Comparison of ENCODE assay signal across 9 mouse cellular contexts in genomic region chr2:91923415-91924337, GRCm38 (mm10). TPM values are rescaled to one million over a fixed set of nuclear protein-coding genes. Genes with fewer than 3 reads are reported as not detected.
DNase-seq lines count a peak whose midpoint lies in the region; ATAC-seq and TF ChIP-seq lines count a peak whose summit lies in the region.
"Had no signal": no experiment of that assay in that cellular context is flagged by ENCODE, and none has a peak within 500 bp of the region (broad histone marks: within the 10 kb centered on the region; RNA-seq: fewer than 3 reads in every experiment).

No protein-coding gene starts in this region.

- 4% methylated on average over 54 of the region's 54 CpGs for WGBS in liver, embryonic 15.5 days (ENCODE audit: insufficient replicate concordance)
- WGBS in neural tube, embryonic 11.5 days: 6% methylated on average over 54 of the region's 54 CpGs

- ATAC-seq in liver, embryonic 15.5 days (ENCODE audit: insufficient read depth): peak; percentile 38; the same call in 1 of the 2 replicates
- 0 out of 2 replicates have a peak, but pooled peaks have one; percentile 21 for ATAC-seq in neural tube, embryonic 11.5 days (ENCODE audit: insufficient read depth, low FRiP score, low TSS enrichment)
- no peak for ATAC-seq in monocyte, adult 5-6 weeks (replicated peaks; ENCODE audit: insufficient number of reproducible peaks, low FRiP score, low TSS enrichment, poor library complexity, severe bottlenecking)

- H3K4me1 ChIP-seq in E14TG2a.4 (replicated peaks; ENCODE audit: low read depth, low read length): peaks cover 80% of the 10 kb centered on the region
- peaks cover 42% of the 10 kb centered on the region for H3K4me1 ChIP-seq in liver, embryonic 15.5 days (replicated peaks)
- H3K4me1 ChIP-seq in neural tube, embryonic 11.5 days (ENCODE audit: control insufficient read depth, insufficient read depth, low read length): peaks cover 10% of the 10 kb centered on the region; the same call in 1 of the 2 replicates

- H3K36me3 ChIP-seq in E14TG2a.4 (ENCODE audit: insufficient read depth, low read length): peaks cover 3% of the 10 kb centered on the region
- no peaks in the 10 kb centered on the region for H3K36me3 ChIP-seq in liver, embryonic 15.5 days (replicated peaks)
- no peaks in the 10 kb centered on the region; the same call in 1 of the 2 replicates for H3K36me3 ChIP-seq in neural tube, embryonic 11.5 days (ENCODE audit: control insufficient read depth, insufficient read depth, low read length)

- H3K27me3 ChIP-seq in E14TG2a.4 (ENCODE audit: insufficient read depth, low read length): peaks cover 85% of the 10 kb centered on the region
- peaks cover 90% of the 10 kb centered on the region for H3K27me3 ChIP-seq in liver, embryonic 15.5 days
- H3K27me3 ChIP-seq in neural tube, embryonic 11.5 days (ENCODE audit: control insufficient read depth, insufficient read depth, low read length): peaks cover 35% of the 10 kb centered on the region

- H3K9me3 ChIP-seq in E14TG2a.4 (ENCODE audit: low read length): no peaks in the 10 kb centered on the region
- no peaks in the 10 kb centered on the region for H3K9me3 ChIP-seq in liver, embryonic 15.5 days (replicated peaks)
- H3K9me3 ChIP-seq in neural tube, embryonic 11.5 days (ENCODE audit: control insufficient read depth, low read length): no peaks in the 10 kb centered on the region

- TF ChIP-seq CTCF in E14TG2a.4 (conservative IDR thresholded peaks at IDR 0.05; ENCODE audit: low read length): peak; percentile 48

- no peak overlapping the region for H3K9ac ChIP-seq in liver, embryonic 15.5 days
- no peak overlapping the region for H3K9ac ChIP-seq in neural tube, embryonic 11.5 days (ENCODE audit: low read length)

- H3K27ac ChIP-seq in liver, embryonic 15.5 days (replicated peaks): no peak overlapping the region
- H3K27ac ChIP-seq in neural tube, embryonic 11.5 days (ENCODE audit: low read depth, low read length): no peak overlapping the region

- H3K4me3 ChIP-seq in E14TG2a.4 (replicated peaks; ENCODE audit: low read length): peak overlapping the region; percentile 83
- peak overlapping the region; percentile 30 for H3K4me3 ChIP-seq in liver, embryonic 15.5 days (replicated peaks)
- H3K4me3 ChIP-seq in neural tube, embryonic 11.5 days (ENCODE audit: low read depth, low read length): peak overlapping the region; percentile 18; the same call in 1 of the 2 replicates

- peak; percentile 62 for DNase-seq in 416B (ENCODE audit: low read depth)
- DNase-seq in cerebellum, adult 9-11 months: peak; percentile 75
- DNase-seq in gastrocnemius, postnatal 25 days: peak; percentile 38
- DNase-seq in kidney, adult 11 months: peak; percentile 38
- peak; percentile 81 for DNase-seq in neural tube, embryonic 11.5 days (ENCODE audit: low spot score)

- peak overlapping the region; percentile 80 for H3K4me2 ChIP-seq in liver, embryonic 15.5 days
- peak overlapping the region; percentile 34 for H3K4me2 ChIP-seq in neural tube, embryonic 11.5 days (ENCODE audit: low read depth)

RNA-seq across cellular contexts. Expression of gene Chrm4, which starts 3.4 kb away (rescaled TPM):
- not detected for total RNA-seq in gastrocnemius, postnatal 25 days (2021)
- polyA plus RNA-seq in liver, embryonic 15.5 days (2015; fragmentation: Nextera tagmentation; extraction: Ambion mirVana): 0.13 TPM in 1 of 2 replicates, not detected in the other
- 0.45 and 0.53 TPM in 2 replicates for polyA plus RNA-seq in neural tube, embryonic 11.5 days (2014; fragmentation: Nextera tagmentation; extraction: Ambion mirVana)
- total RNA-seq in monocyte, adult 5-6 weeks (2017): 0.29 TPM in 1 of 3 replicates, not detected in the others

RNA-seq across cellular contexts. Expression of gene Mdk, which starts 8.4 kb away (rescaled TPM):
- 1 to 10 TPM; 3.3 to 3.4 TPM for total RNA-seq in gastrocnemius, postnatal 25 days (2021)
- polyA plus RNA-seq in liver, embryonic 15.5 days (2015; fragmentation: Nextera tagmentation; extraction: Ambion mirVana): 15.2 and 17.1 TPM in 2 replicates
- 1,127 and 1,214 TPM in 2 replicates for polyA plus RNA-seq in neural tube, embryonic 11.5 days (2014; fragmentation: Nextera tagmentation; extraction: Ambion mirVana)
- total RNA-seq in monocyte, adult 5-6 weeks (2017): 10.2 TPM in 1 of 3 replicates, not detected in the others

RNA-seq across cellular contexts. Expression of gene Gm9821, which starts 21.8 kb away (rescaled TPM):
- not detected for total RNA-seq in gastrocnemius, postnatal 25 days (2021)
- polyA plus RNA-seq in liver, embryonic 15.5 days (2015; fragmentation: Nextera tagmentation; extraction: Ambion mirVana): 0.89 and 1.1 TPM in 2 replicates
- polyA plus RNA-seq in neural tube, embryonic 11.5 days (2014; fragmentation: Nextera tagmentation; extraction: Ambion mirVana): 0.37 and 0.58 TPM in 2 replicates
- total RNA-seq in monocyte, adult 5-6 weeks (2017): 0.29 to 0.97 TPM (median 0.32 TPM) in 3 replicates
- polyA plus RNA-seq: large intestine, adult 2 months had no signal

RNA-seq across cellular contexts. Expression of gene Dgkz, which starts 52.0 kb away (rescaled TPM):
- 10 to 100 TPM; 32.3 to 34.8 TPM for total RNA-seq in gastrocnemius, postnatal 25 days (2021)
- 21.2 and 26.6 TPM in 2 replicates for polyA plus RNA-seq in liver, embryonic 15.5 days (2015; fragmentation: Nextera tagmentation; extraction: Ambion mirVana)
- 34.6 and 37.7 TPM in 2 replicates for polyA plus RNA-seq in neural tube, embryonic 11.5 days (2014; fragmentation: Nextera tagmentation; extraction: Ambion mirVana)
- total RNA-seq in monocyte, adult 5-6 weeks (2017): 83.0 to 148 TPM (median 110 TPM) in 3 replicates

Comparison
In these comparisons a context has a peak if more than half of its experiments do, and no peak if none do; other contexts are left out.
1. H3K4me3 ChIP-seq: peak in every context shown above with its lines; median percentile 83 in E14TG2a.4; 30 in liver, embryonic 15.5 days; 18 in neural tube, embryonic 11.5 days.